Mouse (Mus musculus) C2C12 (cell line): ENCODE data around the gene Tef. TPM values are rescaled to one million over a fixed set of nuclear protein-coding genes. Genes with fewer than 3 reads are reported as not detected.

Experiments
- H3K27me3 ChIP-seq: one replicate; pipeline ENCODE4 v1.6.1; 2011; ENCODE audit not compliant: control insufficient read depth, insufficient read depth, insufficient read length
- H3K36me3 ChIP-seq: one replicate; pipeline ENCODE4 v1.6.1; 2011; ENCODE audit not compliant: control insufficient read depth, insufficient read depth
- H3K4me3 ChIP-seq: one replicate; pipeline ENCODE4 v1.5.1; 2011; ENCODE audit warnings: mild to moderate bottlenecking, control low read depth; ENCODE audit not compliant: poor library complexity, insufficient read depth, severe bottlenecking
- H3K79me2 ChIP-seq: one replicate; pipeline ENCODE4 v1.6.1; 2011; ENCODE audit not compliant: control insufficient read depth, insufficient read depth
- H3K79me3 ChIP-seq: one replicate; pipeline ENCODE4 v1.6.1; 2011; ENCODE audit warnings: low read depth, control low read depth
- H3ac ChIP-seq: one replicate; pipeline ENCODE3; 2011; ENCODE audit warnings: low read depth; ENCODE audit not compliant: control insufficient read depth, insufficient read length
- CEBPB ChIP-seq: IDR thresholded peaks from one replicate; pipeline ENCODE4 v1.6.1; 2011; ENCODE audit warnings: low read depth, mild to moderate bottlenecking, control low read depth, moderate library complexity
- CTCF ChIP-seq: IDR thresholded peaks from one replicate; pipeline ENCODE4 v1.5.1; 2011; ENCODE audit not compliant: control insufficient read depth, insufficient read depth, insufficient read length
- FOSL1 ChIP-seq: IDR thresholded peaks from one replicate; pipeline ENCODE4 v1.8.0; 2011; ENCODE audit warnings: mild to moderate bottlenecking, low read length; ENCODE audit not compliant: poor library complexity, insufficient read depth, severe bottlenecking
- MAX ChIP-seq: IDR thresholded peaks from one replicate; pipeline ENCODE4 v1.6.1; 2011; ENCODE audit warnings: mild to moderate bottlenecking, control low read depth
- MYOD1 ChIP-seq: IDR thresholded peaks from one replicate; pipeline ENCODE4 v1.6.1; 2011; ENCODE audit warnings: low read depth; ENCODE audit not compliant: control insufficient read depth, insufficient read length
- MYOG ChIP-seq: IDR thresholded peaks from one replicate; pipeline ENCODE4 v1.6.1; 2011; ENCODE audit not compliant: control insufficient read depth, insufficient read length; ENCODE audit errors: extremely low read depth
- USF1 ChIP-seq: IDR thresholded peaks from one replicate; pipeline ENCODE4 v1.6.1; 2011; ENCODE audit warnings: low read depth, mild to moderate bottlenecking, control low read depth, moderate library complexity
- polyA plus RNA-seq: library from polyadenylated mRNA; unstranded; fragments of >200 nt; fragmentation: generic; extraction: Trizol; gene quantifications from one replicate; pipeline ENCODE4 v1.2.1, GENCODE M21; 2012; ENCODE audit warnings: missing spikeins

Tef gene
- polyA plus RNA-seq, 1 experiment: 32.6 TPM

DNA sequence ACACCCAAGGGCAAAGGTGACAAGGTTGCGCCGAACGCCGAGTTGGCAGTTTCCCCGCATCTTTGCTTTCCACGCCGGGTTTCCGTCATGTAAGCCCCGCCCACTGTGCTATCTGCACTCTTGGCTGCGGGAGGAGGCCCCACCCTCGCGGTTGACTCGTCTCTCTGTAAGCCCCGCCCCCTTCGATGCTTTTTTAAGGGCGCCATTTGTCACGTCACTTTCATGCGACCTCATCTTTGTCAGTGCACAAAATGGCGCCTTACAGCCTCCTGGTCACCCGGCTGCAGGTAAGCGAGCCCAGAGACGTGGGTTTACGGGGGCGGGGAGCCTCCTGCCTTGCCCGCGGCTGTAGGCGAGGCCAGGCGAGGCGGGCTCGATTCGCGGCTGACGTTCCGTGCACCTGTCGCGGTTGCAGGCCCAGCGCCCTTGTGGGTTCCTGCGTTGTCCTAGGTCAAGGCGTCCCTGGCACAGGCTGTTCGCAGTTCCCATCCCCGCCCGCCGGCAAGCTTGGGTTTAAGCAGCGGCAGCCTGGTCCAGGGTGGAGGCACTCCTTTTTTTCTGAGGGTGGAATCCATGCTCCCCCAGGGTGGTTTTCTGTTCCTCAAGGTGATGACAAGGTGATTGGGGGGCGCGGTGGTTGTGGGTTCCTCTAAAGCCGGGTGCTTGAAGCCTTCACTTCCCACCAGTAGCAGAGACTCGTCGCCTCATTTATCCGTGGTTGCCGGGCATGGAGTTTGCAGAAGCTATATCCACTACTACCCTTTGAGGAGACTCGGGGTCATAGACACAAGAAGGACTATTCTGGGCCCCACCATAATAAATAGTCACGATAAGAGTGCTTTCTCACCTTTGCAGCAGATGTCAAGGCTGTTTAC, 70.3 kb downstream of the Tef start, which contains the start of gene Aco2:
Aco2 (plus strand) TSS at position 48 of the 875 bp plus-strand sequence.
- peaks cover 42% of the 10 kb centered on the region for H3K36me3 ChIP-seq
- no peaks in the 10 kb centered on the region for H3K27me3 ChIP-seq
- peak within 1 kb of the TSS; percentile 99 for H3K4me3 ChIP-seq
- peaks cover 87% of the 10 kb centered on the region for H3K79me3 ChIP-seq
- TF ChIP-seq MYOD1: no peak
- no peak for TF ChIP-seq FOSL1
- TF ChIP-seq MAX: peak; percentile 66
- TF ChIP-seq CEBPB: no peak
- TF ChIP-seq MYOG: no peak
- no peak for TF ChIP-seq USF1
- TF ChIP-seq CTCF: no peak
- peak within 1 kb of the TSS; percentile 81 for H3ac ChIP-seq
- peaks cover 96% of the 10 kb centered on the region for H3K79me2 ChIP-seq

Other genes with a start within 250 kb of the Tef start
- gene Ep300, start 217.1 kb upstream of the Tef start, polyA plus RNA-seq: 19.2 TPM
- gene L3mbtl2, start 138.5 kb upstream of the Tef start, polyA plus RNA-seq: 34.8 TPM
- gene Chadl, start 105.1 kb upstream of the Tef start, polyA plus RNA-seq: 1.5 TPM
- 46.9 TPM for gene Zc3h7b, start 57.4 kb upstream of the Tef start, polyA plus RNA-seq
- 233 TPM for gene Rangap1, start 56.9 kb upstream of the Tef start, polyA plus RNA-seq
- 37.5 TPM for gene Tob2, start 56.4 kb downstream of the Tef start, polyA plus RNA-seq
- gene Phf5a, start 69.5 kb downstream of the Tef start, polyA plus RNA-seq: 156 TPM
- 368 TPM for gene Aco2, start 69.9 kb downstream of the Tef start, polyA plus RNA-seq
- gene Polr3h, start 123.8 kb downstream of the Tef start, polyA plus RNA-seq: 164 TPM
- gene Csdc2, start 134.3 kb downstream of the Tef start, polyA plus RNA-seq: 1.7 TPM
- gene Pmm1, start 158.5 kb downstream of the Tef start, polyA plus RNA-seq: 66.6 TPM
- gene 1700029P11Rik, start 178.1 kb downstream of the Tef start, polyA plus RNA-seq: not detected
- gene Xrcc6, start 185.4 kb downstream of the Tef start, polyA plus RNA-seq: 53.7 TPM
- 56.6 TPM for gene Desi1, start 231.4 kb downstream of the Tef start, polyA plus RNA-seq
- gene Snu13, start 245.2 kb downstream of the Tef start, polyA plus RNA-seq: 238 TPM